Mouse (Mus musculus): ENCODE data around the gene Arhgef11. TPM values are rescaled to one million over a fixed set of nuclear protein-coding genes. Genes with fewer than 3 reads are reported as not detected.

The Arhgef11 gene
- 10 to 100 TPM in 1 of 2 experiments, 1 to 10 TPM in 1; 9.1 to 15.9 TPM for polyA plus RNA-seq (2017; shearing (Covaris generic))

GRCm38 (mm10) chr3:87616957-87617810 lies at the start of gene Arhgef11:
Arhgef11 (plus strand) TSS chr3:87617559.

GRCm38 (mm10) chr3:87748431-87748830 lies 131.1 kb downstream of the Arhgef11 start, which contains the start of gene Lrrc71:
Lrrc71 (minus strand) TSS chr3:87748625.

Other genes starting within 250 kb of the Arhgef11 start
- 10 to 100 TPM in 1 of 2 experiments, 1 to 10 TPM in 1; 2.2 to 27.3 TPM for gene Fcrl1, start 241.2 kb upstream of the Arhgef11 start, polyA plus RNA-seq (2017; shearing (Covaris generic))
- gene Fcrl5, start 181.8 kb upstream of the Arhgef11 start, polyA plus RNA-seq (2017; shearing (Covaris generic)), result under 1 TPM in 1 of 2 experiments, not detected in 1; 0.26 TPM
- gene Etv3, start 92.2 kb upstream of the Arhgef11 start, polyA plus RNA-seq (2017; shearing (Covaris generic)), result 10 to 100 TPM; 26.7 to 32.4 TPM
- under 1 TPM in 1 of 2 experiments, not detected in 1; 0.78 TPM for gene Lrrc71, start 131.1 kb downstream of the Arhgef11 start, polyA plus RNA-seq (2017; shearing (Covaris generic))
- gene Ntrk1, start 177.6 kb downstream of the Arhgef11 start, polyA plus RNA-seq (2017; shearing (Covaris generic)), result under 1 TPM in 1 of 2 experiments, not detected in 1; 0.23 TPM
- under 1 TPM; 0.34 to 0.94 TPM for gene Insrr, start 179.4 kb downstream of the Arhgef11 start, polyA plus RNA-seq (2017; shearing (Covaris generic))
- 10 to 100 TPM; 24.8 to 77.5 TPM for gene Pear1, start 206.7 kb downstream of the Arhgef11 start, polyA plus RNA-seq (2017; shearing (Covaris generic))
- 100 to 1,000 TPM; 228 to 330 TPM for gene Sh2d2a, start 229.2 kb downstream of the Arhgef11 start, polyA plus RNA-seq (2017; shearing (Covaris generic))

Measured in activated CD4-positive, CD25-positive, alpha-beta regulatory T cell (primary cell).